8 mouse cellular contexts compared by ENCODE assay signal in the genomic region with DNA sequence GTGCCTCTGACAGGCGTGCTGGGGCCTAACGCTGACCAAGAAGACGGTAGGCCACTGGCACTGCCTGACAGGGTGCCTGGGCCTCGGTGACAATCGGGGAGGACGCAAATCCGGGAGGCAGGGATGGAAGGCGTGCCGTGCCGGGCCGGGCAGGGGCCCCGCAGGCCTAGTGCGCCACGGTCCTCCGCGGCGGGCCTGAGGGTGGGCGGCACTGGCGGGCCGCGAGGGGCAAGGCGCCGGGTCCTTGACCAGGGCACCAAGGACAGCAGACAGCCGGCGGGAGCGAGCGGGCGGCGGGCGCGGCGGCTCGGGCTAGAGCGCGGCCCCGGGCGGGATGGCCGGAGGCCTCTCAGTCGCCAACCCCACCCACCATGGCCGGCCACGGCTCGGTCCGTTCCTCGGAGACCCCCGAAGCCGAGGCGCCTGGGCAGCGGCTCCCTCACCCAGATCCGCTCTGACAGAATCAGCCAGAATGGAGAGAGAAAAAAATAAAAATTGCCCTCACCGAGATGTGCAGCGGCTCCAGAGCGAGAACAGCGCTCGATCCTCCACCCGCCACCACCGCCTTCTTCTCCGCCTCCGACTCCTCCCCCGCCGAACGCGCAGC. TPM values are rescaled to one million over a fixed set of nuclear protein-coding genes. Genes with fewer than 3 reads are reported as not detected.
DNase-seq lines count a peak whose midpoint lies in the region; ATAC-seq and TF ChIP-seq lines count a peak whose summit lies in the region.

No protein-coding gene starts in this region.

- H3K4me1 ChIP-seq in bone marrow macrophage, adult 2 months (ENCODE audit: control insufficient read depth, insufficient read depth, low read length), result peaks cover 2% of the 10 kb centered on the region
- H3K4me1 ChIP-seq in forebrain, embryonic 13.5 days, result peaks cover 10% of the 10 kb centered on the region
- peaks cover 17% of the 10 kb centered on the region for H3K4me1 ChIP-seq in liver, embryonic 13.5 days (replicated peaks)

- DNase-seq in left cerebral cortex, postnatal 36 days (ENCODE audit: low spot score in 2 of 2), result peak; percentile 57 to 72
- no peak for DNase-seq in left cerebral cortex, adult 8-10 months (ENCODE audit: low spot score in 2 of 2)
- no peak for DNase-seq in liver, embryonic 13.5 days
- peak; percentile 34 for DNase-seq in splenic B cell, adult 2 months (ENCODE audit: low read depth, low spot score)
- no peak for DNase-seq in thymus, postnatal 25 days
- no peak for DNase-seq in spleen, postnatal 14 days (ENCODE audit: low spot score in 2 of 2)

- no peaks in the 10 kb centered on the region for H3K9me3 ChIP-seq in forebrain, embryonic 13.5 days (replicated peaks)
- no peaks in the 10 kb centered on the region for H3K9me3 ChIP-seq in liver, embryonic 13.5 days (replicated peaks)

- intact Hi-C loops in left cerebral cortex, postnatal 36 days (cut with DNase I), result loop anchor here (5.0 kb wide), 1 partner anchor 271 kb away; the partner anchor contains the start of gene Man2a1

- H3K27me3 ChIP-seq in forebrain, embryonic 13.5 days, result no peaks in the 10 kb centered on the region
- H3K27me3 ChIP-seq in liver, embryonic 13.5 days, result no peaks in the 10 kb centered on the region
- H3K27me3 ChIP-seq in splenic B cell, adult 2 months (ENCODE audit: control insufficient read depth, insufficient read depth, low read length, poor library complexity, severe bottlenecking), result no peaks in the 10 kb centered on the region

- peak overlapping the region; percentile 63 for H3K4me2 ChIP-seq in forebrain, embryonic 13.5 days
- H3K4me2 ChIP-seq in liver, embryonic 13.5 days, result peak overlapping the region; percentile 83

- WGBS in forebrain, embryonic 13.5 days, result 0% methylated on average over 40 of the region's 62 CpGs
- WGBS in liver, embryonic 13.5 days (ENCODE audit: insufficient replicate concordance), result 0% methylated on average over 53 of the region's 62 CpGs

- 0 out of 2 replicates have a peak, but pooled peaks cover 3% of the 10 kb centered on the region for H3K36me3 ChIP-seq in forebrain, embryonic 13.5 days (ENCODE audit: poor library complexity, severe bottlenecking)
- no peaks in the 10 kb centered on the region for H3K36me3 ChIP-seq in liver, embryonic 13.5 days
- no peaks in the 10 kb centered on the region for H3K36me3 ChIP-seq in splenic B cell, adult 2 months (ENCODE audit: control insufficient read depth, insufficient read depth, low read length, poor library complexity, severe bottlenecking)

- ATAC-seq in forebrain, embryonic 13.5 days, result peak; percentile 31
- peak; percentile 52 for ATAC-seq in liver, embryonic 13.5 days (ENCODE audit: low read depth)

- peak overlapping the region; percentile 100 for H3K4me3 ChIP-seq in bone marrow macrophage, adult 2 months (ENCODE audit: insufficient read depth, low read length)
- peak overlapping the region; percentile 95 for H3K4me3 ChIP-seq in forebrain, embryonic 13.5 days
- peak overlapping the region; percentile 98 for H3K4me3 ChIP-seq in liver, embryonic 13.5 days (replicated peaks)

- H3K9ac ChIP-seq in forebrain, embryonic 13.5 days, result peak overlapping the region; percentile 99
- peak overlapping the region; percentile 97 for H3K9ac ChIP-seq in liver, embryonic 13.5 days

- TF ChIP-seq POLR2A in bone marrow macrophage, adult 2 months (IDR thresholded peaks at IDR 0.05; ENCODE audit: borderline replicate concordance, low read depth, low read length), result no peak

- peak overlapping the region; percentile 70 for H3K27ac ChIP-seq in bone marrow macrophage, adult 2 months (ENCODE audit: insufficient read depth, low read depth, low read length)
- peak overlapping the region; percentile 97 for H3K27ac ChIP-seq in forebrain, embryonic 13.5 days
- H3K27ac ChIP-seq in liver, embryonic 13.5 days, result peak overlapping the region; percentile 97

- TF ChIP-seq CTCF in bone marrow macrophage, adult 2 months (IDR thresholded peaks at IDR 0.05; ENCODE audit: low read depth, low read length), result no peak

RNA-seq across cellular contexts. Expression of gene Pja2, which starts 0.3 kb away (rescaled TPM):
- total RNA-seq in left cerebral cortex, postnatal 36 days (2021), result 100 to 1,000 TPM; 411 to 432 TPM
- total RNA-seq in left cerebral cortex, adult 8-10 months (2022), result 100 to 1,000 TPM; 407 to 469 (median 441) TPM
- polyA plus RNA-seq in bone marrow macrophage, adult 2 months (2012; ENCODE audit: insufficient read depth, insufficient read length, missing spikeins), result 31.3 and 33.2 TPM in 2 replicates
- 90.2 and 102 TPM in 2 replicates for polyA plus RNA-seq in forebrain, embryonic 13.5 days (2015; fragmentation: Nextera tagmentation; extraction: Ambion mirVana)
- polyA plus RNA-seq in liver, embryonic 13.5 days (2015; fragmentation: Nextera tagmentation; extraction: Ambion mirVana), result 16.7 and 20.2 TPM in 2 replicates

Comparison
In these comparisons a context has a peak if more than half of its experiments do, and no peak if none do; other contexts are left out.
1. DNase-seq: peak in left cerebral cortex, postnatal 36 days (2 of 2) and splenic B cell, adult 2 months (single experiment); none in left cerebral cortex, adult 8-10 months (0 of 2), liver, embryonic 13.5 days (single experiment), thymus, postnatal 25 days (single experiment) and spleen, postnatal 14 days (0 of 2).
2. Peak in every context shown above with its lines, with median percentiles within 50 percentile points of each other: H3K27ac ChIP-seq and H3K4me3 ChIP-seq.